Mouse (Mus musculus): Measurements from ENCODE around the gene E130114P18Rik. TPM values are rescaled to one million over a fixed set of nuclear protein-coding genes. Genes with fewer than 3 reads are reported as not detected.

Gene E130114P18Rik
- total RNA-seq, 2 experiments from 2014 or later: not detected

- DNase-seq: no peak
Observed at GRCm38 (mm10) chr4:97752276-97753010, 25.4 kb downstream of the E130114P18Rik start.

- peak; percentile 90 to 93 for DNase-seq
Observed at GRCm38 (mm10) chr4:97751483-97752251, 26.2 kb downstream of the E130114P18Rik start.

GRCm38 (mm10) chr4:97751030-97751482, 26.8 kb downstream of the E130114P18Rik start:
- DNase-seq: peak; percentile 95 to 98

- no peak for DNase-seq
Observed at GRCm38 (mm10) chr4:97750401-97750800, 27.5 kb downstream of the E130114P18Rik start.

- no peak for DNase-seq
Observed at GRCm38 (mm10) chr4:97746106-97746900, 31.6 kb downstream of the E130114P18Rik start.

- peak; percentile 80 to 89 for DNase-seq
Observed at GRCm38 (mm10) chr4:97745296-97746105, 32.4 kb downstream of the E130114P18Rik start.

- no peak for DNase-seq
Observed at GRCm38 (mm10) chr4:97743932-97744331, 33.9 kb downstream of the E130114P18Rik start.

- DNase-seq: no peak
Observed at GRCm38 (mm10) chr4:97733392-97733791, 44.5 kb downstream of the E130114P18Rik start.

- DNase-seq: no peak
Observed at GRCm38 (mm10) chr4:97730416-97730815, 47.5 kb downstream of the E130114P18Rik start.

- no peak for DNase-seq
Observed at GRCm38 (mm10) chr4:97729999-97730398, 47.9 kb downstream of the E130114P18Rik start.

GRCm38 (mm10) chr4:97728520-97728919, 49.4 kb downstream of the E130114P18Rik start:
- DNase-seq: no peak

GRCm38 (mm10) chr4:97723374-97723773, 54.5 kb downstream of the E130114P18Rik start:
- DNase-seq: no peak

GRCm38 (mm10) chr4:97722666-97723065, 55.2 kb downstream of the E130114P18Rik start:
- no peak for DNase-seq

- DNase-seq: no peak
Observed at GRCm38 (mm10) chr4:97714616-97715015, 63.3 kb downstream of the E130114P18Rik start.

- no peak for DNase-seq
Observed at GRCm38 (mm10) chr4:97714101-97714615, 63.7 kb downstream of the E130114P18Rik start.

- no peak for DNase-seq
Observed at GRCm38 (mm10) chr4:97712547-97712946, 65.3 kb downstream of the E130114P18Rik start.

- DNase-seq: no peak
Observed at GRCm38 (mm10) chr4:97710048-97710765, 67.7 kb downstream of the E130114P18Rik start.

- no peak for DNase-seq
Observed at GRCm38 (mm10) chr4:97707373-97708152, 70.3 kb downstream of the E130114P18Rik start.
